Mouse (Mus musculus): ENCODE results near the gene Arfgap2.

GRCm38 (mm10) chr2:91322490-91322889 is 57.7 kb downstream of the Arfgap2 start:
- TF ChIP-seq POLR2A (IDR thresholded peaks at IDR 0.05; ENCODE audit: insufficient read length, low read depth) (no peak), MYOD1 (IDR thresholded peaks at IDR 0.05; ENCODE audit: control insufficient read depth in 1 of 3, insufficient read length in 2 of 3, low read depth in 2 of 3) (no peak), REST (IDR thresholded peaks at IDR 0.05; ENCODE audit: insufficient read depth, insufficient read length) (no peak), USF1 (IDR thresholded peaks at IDR 0.05; ENCODE audit: low read depth) (no peak)
